Mouse (Mus musculus): ENCODE measurements around the gene Ccdc124. TPM values are rescaled to one million over a fixed set of nuclear protein-coding genes. Genes with fewer than 3 reads are reported as not detected.

Ccdc124 gene
- polyA plus RNA-seq, 1 experiment from 2014 or later = 78.8 TPM

DNA sequence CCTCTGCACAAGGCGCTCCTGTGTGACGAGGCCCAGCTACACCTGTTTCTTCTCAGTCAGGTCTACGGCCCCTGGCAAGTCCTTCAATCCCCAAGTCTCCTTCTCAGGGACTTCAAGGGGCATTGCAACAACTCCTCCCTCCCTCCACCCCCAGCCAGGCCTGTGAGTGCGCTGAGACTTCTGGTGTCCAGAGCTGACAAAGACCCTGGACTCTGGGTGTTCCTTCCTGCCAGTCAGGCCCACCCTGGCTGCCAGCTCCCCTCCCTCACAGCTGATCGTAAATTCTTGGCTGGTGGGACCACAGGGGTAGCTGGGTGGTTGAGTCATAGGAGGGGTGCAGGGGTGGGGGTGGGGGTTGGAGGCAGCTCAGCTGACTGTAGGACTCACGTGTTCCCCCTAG lies 21.9 kb downstream of the Ccdc124 start:
- Histone ChIP-seq H3K9ac (0 out of 2 replicates have a peak overlapping the region, but pooled peaks have one; percentile 29), H3K4me3 (no peak overlapping the region), H3K9me3 (replicated peaks) (no peaks in the 10 kb centered on the region), H3K27me3 (replicated peaks) (peaks cover 91% of the 10 kb centered on the region), H3K4me2 (no peak overlapping the region), H3K27ac (no peak overlapping the region), H3K4me1 (peaks cover 29% of the 10 kb centered on the region), H3K36me3 (no peaks in the 10 kb centered on the region)
- no peak for ATAC-seq
- WGBS (ENCODE audit: insufficient replicate concordance) = 38% methylated on average over 6 of the region's 6 CpGs

DNA sequence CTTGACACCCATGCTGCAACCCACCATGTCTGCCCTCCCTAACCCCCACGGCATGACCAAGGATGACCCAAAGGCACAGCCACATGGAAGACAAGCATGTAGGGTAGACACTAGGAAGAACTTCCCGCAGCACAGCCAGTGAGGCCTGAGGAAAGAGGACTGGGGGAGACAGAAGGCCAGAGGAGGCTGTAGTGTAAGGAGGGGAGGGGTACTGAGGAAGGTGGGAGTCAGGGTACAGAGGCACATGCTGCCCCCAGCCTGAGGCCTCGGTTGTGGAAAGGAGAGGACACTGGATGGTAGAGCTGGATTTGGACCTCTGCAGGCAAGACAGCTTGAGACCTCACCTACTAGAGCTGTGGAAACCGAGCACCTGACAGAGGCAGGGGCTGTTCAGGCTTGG lies 22.8 kb downstream of the Ccdc124 start:
- Histone ChIP-seq H3K36me3 (no peaks in the 10 kb centered on the region), H3K27ac (no peak overlapping the region), H3K4me3 (no peak overlapping the region), H3K27me3 (replicated peaks) (peaks cover 91% of the 10 kb centered on the region), H3K4me2 (no peak overlapping the region), H3K9ac (no peak overlapping the region), H3K4me1 (peaks cover 30% of the 10 kb centered on the region), H3K9me3 (replicated peaks) (no peaks in the 10 kb centered on the region)
- no peak for ATAC-seq
- WGBS (ENCODE audit: insufficient replicate concordance) = 64% methylated on average over 4 of the region's 4 CpGs

DNA sequence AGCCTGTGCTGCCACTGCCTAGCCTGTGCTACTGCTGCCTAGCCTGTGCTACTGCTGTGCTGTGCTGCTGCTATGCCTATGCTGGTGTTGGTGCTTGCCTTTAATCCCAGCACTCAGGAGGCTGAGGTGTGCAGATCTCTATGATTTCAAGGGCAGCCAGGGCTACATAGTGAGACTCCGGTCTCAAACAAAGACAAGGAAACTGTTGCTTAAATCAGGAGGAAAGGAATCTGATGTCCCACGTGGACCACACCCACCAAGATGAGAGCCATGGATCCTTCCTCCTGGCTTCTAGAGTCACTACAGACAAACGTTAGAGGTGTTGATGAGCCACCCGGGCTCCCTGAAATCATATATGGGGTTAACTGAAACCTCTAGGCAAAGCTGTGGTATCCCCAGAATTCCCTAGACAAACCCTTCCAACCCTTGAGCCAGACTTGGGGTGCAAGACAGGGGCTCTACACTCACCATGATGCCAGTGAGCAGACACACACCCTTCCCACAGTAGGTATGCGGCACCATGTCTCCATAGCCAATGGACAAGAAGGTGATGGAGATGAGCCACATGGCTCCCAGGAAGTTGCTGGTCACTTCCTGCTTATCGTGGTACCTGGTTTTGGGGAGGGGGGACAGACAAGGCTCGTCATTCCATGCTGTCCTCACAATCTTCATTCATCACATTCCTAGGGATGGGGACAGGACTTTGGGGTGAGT lies 23.4 kb downstream of the Ccdc124 start:
- Histone ChIP-seq H3K36me3 (no peaks in the 10 kb centered on the region), H3K9ac (no peak overlapping the region), H3K4me1 (peaks cover 35% of the 10 kb centered on the region), H3K4me3 (no peak overlapping the region), H3K27me3 (replicated peaks) (peaks cover 84% of the 10 kb centered on the region), H3K4me2 (no peak overlapping the region), H3K9me3 (replicated peaks) (no peaks in the 10 kb centered on the region), H3K27ac (no peak overlapping the region)
- ATAC-seq = no peak
- WGBS (ENCODE audit: insufficient replicate concordance) = 52% methylated on average over 7 of the region's 7 CpGs

DNA sequence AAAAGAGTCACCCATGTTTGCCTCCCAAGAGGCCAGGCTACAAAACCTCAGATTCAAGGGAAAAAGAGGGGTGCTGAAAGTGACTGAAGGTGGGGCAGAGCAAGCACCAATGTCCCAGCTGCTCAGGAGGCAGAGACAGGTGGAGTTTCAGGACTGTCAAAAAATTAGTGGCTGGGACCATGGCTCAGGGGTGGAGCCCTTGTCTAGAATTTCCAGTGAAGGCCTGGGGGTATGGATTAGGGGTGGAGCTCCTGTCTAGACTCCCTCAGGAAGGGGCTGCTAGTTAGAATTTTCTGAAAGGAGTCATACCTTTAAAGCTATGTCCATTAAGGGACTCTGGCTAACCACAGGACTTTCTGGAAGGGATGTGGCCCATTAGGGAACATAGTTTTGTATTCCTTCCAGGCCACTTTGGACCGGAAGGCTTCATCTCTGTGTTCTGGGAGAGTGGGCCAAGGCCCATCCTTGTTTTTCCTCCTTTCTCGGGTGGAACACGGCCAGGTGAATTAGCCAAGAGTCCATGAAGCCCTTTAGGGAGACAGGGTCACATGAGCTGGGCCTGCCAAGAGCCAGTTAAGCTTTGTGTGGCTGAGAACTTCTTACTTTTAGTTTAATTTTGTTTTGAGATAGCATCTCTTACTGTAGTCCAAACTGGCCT lies 24.3 kb downstream of the Ccdc124 start:
- ATAC-seq = no peak
- no peak overlapping the region for H3K9ac ChIP-seq
- WGBS (ENCODE audit: insufficient replicate concordance) = 64% methylated on average over 3 of the region's 3 CpGs
- no peak overlapping the region for H3K4me2 ChIP-seq
- H3K27ac ChIP-seq = no peak overlapping the region
- no peaks in the 10 kb centered on the region for H3K36me3 ChIP-seq
- H3K4me3 ChIP-seq = no peak overlapping the region
- peaks cover 43% of the 10 kb centered on the region for H3K4me1 ChIP-seq
- peaks cover 76% of the 10 kb centered on the region for H3K27me3 ChIP-seq (replicated peaks)
- no peaks in the 10 kb centered on the region for H3K9me3 ChIP-seq (replicated peaks)

DNA sequence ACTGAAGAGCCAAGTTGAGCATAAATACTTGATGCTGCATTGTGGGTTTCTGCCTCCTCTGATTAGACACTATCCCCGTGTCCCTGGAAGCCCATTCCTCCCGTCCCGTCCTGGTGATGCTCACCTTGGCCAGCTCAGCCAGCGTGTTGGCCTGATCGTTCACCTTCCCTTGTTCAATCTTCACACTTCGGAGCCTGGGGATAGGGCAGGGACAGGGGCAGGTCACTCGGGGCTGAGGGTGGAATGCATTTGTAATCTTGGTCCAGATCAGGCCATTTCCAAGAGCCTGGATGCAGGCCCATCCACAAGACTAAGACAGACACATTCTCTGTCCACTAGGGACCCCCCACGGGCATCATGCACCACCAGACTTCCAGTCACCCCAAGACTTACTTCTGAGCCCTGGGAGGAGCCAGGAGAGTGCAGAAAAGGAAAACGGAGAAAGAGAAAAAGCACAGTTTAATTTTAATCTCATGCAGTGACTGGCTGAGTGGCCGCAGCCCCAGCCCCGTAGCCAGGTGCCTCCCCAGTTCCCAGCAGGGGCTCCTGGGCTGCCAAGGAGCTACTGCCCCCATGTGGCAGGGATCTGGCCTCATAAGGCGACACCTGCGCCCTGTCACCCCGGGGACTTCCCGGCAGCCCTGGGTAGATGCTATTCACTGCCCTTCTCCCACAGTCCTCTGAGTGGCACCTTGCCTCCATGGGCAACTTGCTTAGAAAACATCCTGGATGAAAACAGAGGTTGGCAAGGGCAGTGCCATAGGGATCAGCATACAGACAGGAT lies 27.2 kb downstream of the Ccdc124 start:
- peaks cover 50% of the 10 kb centered on the region for H3K27me3 ChIP-seq (replicated peaks)
- no peak overlapping the region for H3K4me3 ChIP-seq
- no peak overlapping the region for H3K27ac ChIP-seq
- no peak for ATAC-seq
- 49% methylated on average over 15 of the region's 15 CpGs for WGBS (ENCODE audit: insufficient replicate concordance)
- no peak overlapping the region for H3K4me2 ChIP-seq
- H3K4me1 ChIP-seq = peaks cover 65% of the 10 kb centered on the region
- H3K9ac ChIP-seq = no peak overlapping the region
- H3K9me3 ChIP-seq (replicated peaks) = no peaks in the 10 kb centered on the region
- no peaks in the 10 kb centered on the region for H3K36me3 ChIP-seq

DNA sequence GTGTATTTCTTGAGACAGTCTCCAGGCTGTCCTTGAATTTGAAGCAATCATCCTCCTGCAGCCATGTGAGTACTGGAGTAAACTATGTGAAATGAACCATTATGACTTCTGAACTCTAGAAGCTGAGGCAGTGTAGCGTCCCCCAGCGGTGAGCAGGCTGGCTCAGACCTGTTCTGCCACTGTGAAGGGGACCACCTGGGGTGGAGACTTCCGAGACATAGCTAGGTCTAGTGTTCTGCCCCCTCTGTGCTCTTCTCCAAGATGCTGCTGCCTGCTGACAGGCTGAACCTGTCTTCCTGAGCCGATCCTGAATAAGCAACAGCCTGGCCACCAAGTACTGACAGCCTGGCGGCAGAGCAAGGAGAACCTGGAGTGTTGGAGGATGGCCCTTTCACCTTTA lies 28.6 kb downstream of the Ccdc124 start:
- Histone ChIP-seq H3K27ac (peak overlapping the region; percentile 99), H3K27me3 (replicated peaks) (peaks cover 38% of the 10 kb centered on the region), H3K36me3 (no peaks in the 10 kb centered on the region), H3K4me2 (no peak overlapping the region), H3K4me1 (peaks cover 72% of the 10 kb centered on the region), H3K9me3 (replicated peaks) (no peaks in the 10 kb centered on the region), H3K9ac (peak overlapping the region; percentile 59), H3K4me3 (no peak overlapping the region)
- ATAC-seq = no peak
- WGBS (ENCODE audit: insufficient replicate concordance) = 43% methylated on average over 5 of the region's 5 CpGs

DNA sequence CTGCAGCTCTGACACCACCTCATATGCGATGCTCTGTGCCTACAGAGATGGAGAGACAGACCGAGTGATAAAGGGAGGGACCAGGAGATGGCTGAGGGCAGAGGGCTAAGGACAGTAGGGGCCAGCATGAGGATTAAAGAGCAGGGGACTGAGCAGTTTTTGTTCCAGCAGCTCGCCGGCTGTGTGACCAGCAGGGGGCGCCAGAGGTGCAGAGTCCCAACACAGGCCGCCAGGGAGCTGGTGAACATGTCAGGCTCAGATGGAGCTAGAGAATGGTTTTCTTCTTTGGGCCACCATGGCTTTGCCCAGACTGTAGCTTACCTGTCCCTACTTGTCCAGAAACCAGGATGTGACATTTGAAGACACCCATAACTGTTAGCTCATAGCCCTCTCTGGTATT lies 29.2 kb downstream of the Ccdc124 start:
- WGBS (ENCODE audit: insufficient replicate concordance) = 3% methylated on average over 6 of the region's 6 CpGs

DNA sequence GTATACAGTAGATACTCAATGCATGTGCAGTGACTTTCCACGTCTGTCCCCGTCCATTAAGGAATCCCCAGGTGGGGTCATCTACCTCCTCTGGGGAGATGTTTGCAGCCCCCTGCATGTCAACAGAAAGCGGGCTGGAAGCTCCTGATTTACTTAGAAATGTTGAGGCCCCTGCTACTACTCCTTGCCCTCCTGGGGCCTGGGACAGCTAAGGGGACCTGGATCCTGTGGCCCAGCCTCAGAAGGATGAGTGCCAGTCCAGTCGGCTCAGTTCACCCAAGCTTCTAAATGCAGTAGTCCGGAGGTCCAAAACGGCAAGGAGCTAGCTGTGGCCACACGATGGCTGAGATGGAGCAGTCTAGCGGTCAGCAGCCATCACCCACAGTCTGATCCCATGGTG lies 29.8 kb downstream of the Ccdc124 start:
- H3K9me3 ChIP-seq (replicated peaks) = no peaks in the 10 kb centered on the region
- H3K27ac ChIP-seq = peak overlapping the region; percentile 99
- H3K4me1 ChIP-seq = peaks cover 70% of the 10 kb centered on the region
- H3K4me2 ChIP-seq = peak overlapping the region; percentile 81
- no peak overlapping the region for H3K4me3 ChIP-seq
- no peaks in the 10 kb centered on the region for H3K36me3 ChIP-seq
- H3K27me3 ChIP-seq (replicated peaks) = peaks cover 27% of the 10 kb centered on the region
- ATAC-seq = no peak
- 66% methylated on average over 8 of the region's 8 CpGs for WGBS (ENCODE audit: insufficient replicate concordance)
- peak overlapping the region; percentile 83 for H3K9ac ChIP-seq

More for the DNA sequence above, 29.2 kb downstream of the Ccdc124 start:
- H3K36me3 ChIP-seq = no peaks in the 10 kb centered on the region
- peaks cover 74% of the 10 kb centered on the region for H3K4me1 ChIP-seq
- H3K9me3 ChIP-seq (replicated peaks) = no peaks in the 10 kb centered on the region
- H3K27ac ChIP-seq = peak overlapping the region; percentile 99
- peak overlapping the region; percentile 83 for H3K9ac ChIP-seq
- no peak overlapping the region for H3K4me3 ChIP-seq
- peak overlapping the region; percentile 81 for H3K4me2 ChIP-seq
- H3K27me3 ChIP-seq (replicated peaks) = peaks cover 33% of the 10 kb centered on the region
- ATAC-seq = no peak

DNA sequence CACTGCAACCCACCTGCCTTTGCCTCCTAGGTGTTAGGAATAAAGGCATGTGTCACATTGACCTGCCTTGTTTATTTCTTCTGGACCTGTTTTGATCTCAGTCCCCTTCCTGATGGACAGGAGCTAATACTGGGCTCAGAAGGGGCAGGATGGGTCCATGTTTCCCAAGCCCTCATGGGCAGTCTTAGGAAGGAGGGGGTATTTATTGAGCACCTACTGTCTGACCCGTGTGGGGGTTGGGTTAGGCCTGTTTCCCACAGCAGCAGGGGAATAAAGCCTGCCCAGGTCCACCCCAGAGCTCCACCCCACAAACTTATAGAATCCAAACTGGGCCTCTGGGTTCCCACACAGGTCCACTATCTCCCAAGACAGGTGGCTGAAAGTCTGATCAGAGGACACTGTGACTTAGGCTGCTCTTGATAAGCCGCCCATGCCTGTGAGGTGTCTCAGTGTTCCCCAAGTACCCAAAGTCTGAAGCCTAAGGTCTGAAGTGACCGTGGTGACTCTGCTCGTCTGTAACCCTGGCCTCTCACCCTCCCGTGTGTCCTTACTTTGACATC lies 30.4 kb downstream of the Ccdc124 start:
- Histone ChIP-seq H3K27me3 (replicated peaks) (peaks cover 20% of the 10 kb centered on the region), H3K27ac (peak overlapping the region; percentile 99), H3K9me3 (replicated peaks) (no peaks in the 10 kb centered on the region), H3K9ac (peak overlapping the region; percentile 83), H3K4me1 (peaks cover 74% of the 10 kb centered on the region), H3K4me2 (peak overlapping the region; percentile 81), H3K4me3 (peak overlapping the region; percentile 61), H3K36me3 (no peaks in the 10 kb centered on the region)
- WGBS (ENCODE audit: insufficient replicate concordance) = 28% methylated on average over 5 of the region's 5 CpGs
- ATAC-seq = peak; percentile 71

DNA sequence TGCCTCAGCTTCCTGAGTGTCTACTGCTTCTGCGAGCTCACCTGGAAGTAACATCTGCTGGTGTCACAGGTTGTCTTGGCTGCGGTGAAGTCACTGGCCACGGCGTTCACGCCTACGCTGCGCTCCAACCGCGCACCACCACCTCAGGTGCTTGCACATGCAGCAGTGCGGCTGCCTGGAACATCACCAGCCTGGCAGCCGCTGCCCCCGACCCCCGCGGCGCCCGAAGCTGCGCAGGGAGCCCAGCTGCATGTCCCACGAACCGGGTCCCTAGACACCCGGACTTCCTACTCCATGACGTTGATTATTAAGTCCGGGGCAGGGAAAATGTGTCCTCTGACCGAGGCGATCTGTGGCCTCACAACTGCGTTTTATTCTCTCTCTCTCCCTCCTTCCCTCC lies 31.3 kb downstream of the Ccdc124 start:
- Histone ChIP-seq H3K9ac (peak overlapping the region; percentile 83), H3K4me1 (peaks cover 82% of the 10 kb centered on the region), H3K9me3 (replicated peaks) (no peaks in the 10 kb centered on the region), H3K27me3 (replicated peaks) (peaks cover 12% of the 10 kb centered on the region), H3K36me3 (no peaks in the 10 kb centered on the region; the same call in 1 of the 2 replicates), H3K4me2 (peak overlapping the region; percentile 81), H3K4me3 (peak overlapping the region; percentile 61), H3K27ac (peak overlapping the region; percentile 99)
- WGBS (ENCODE audit: insufficient replicate concordance) = 66% methylated on average over 25 of the region's 25 CpGs
- ATAC-seq = no peak

DNA sequence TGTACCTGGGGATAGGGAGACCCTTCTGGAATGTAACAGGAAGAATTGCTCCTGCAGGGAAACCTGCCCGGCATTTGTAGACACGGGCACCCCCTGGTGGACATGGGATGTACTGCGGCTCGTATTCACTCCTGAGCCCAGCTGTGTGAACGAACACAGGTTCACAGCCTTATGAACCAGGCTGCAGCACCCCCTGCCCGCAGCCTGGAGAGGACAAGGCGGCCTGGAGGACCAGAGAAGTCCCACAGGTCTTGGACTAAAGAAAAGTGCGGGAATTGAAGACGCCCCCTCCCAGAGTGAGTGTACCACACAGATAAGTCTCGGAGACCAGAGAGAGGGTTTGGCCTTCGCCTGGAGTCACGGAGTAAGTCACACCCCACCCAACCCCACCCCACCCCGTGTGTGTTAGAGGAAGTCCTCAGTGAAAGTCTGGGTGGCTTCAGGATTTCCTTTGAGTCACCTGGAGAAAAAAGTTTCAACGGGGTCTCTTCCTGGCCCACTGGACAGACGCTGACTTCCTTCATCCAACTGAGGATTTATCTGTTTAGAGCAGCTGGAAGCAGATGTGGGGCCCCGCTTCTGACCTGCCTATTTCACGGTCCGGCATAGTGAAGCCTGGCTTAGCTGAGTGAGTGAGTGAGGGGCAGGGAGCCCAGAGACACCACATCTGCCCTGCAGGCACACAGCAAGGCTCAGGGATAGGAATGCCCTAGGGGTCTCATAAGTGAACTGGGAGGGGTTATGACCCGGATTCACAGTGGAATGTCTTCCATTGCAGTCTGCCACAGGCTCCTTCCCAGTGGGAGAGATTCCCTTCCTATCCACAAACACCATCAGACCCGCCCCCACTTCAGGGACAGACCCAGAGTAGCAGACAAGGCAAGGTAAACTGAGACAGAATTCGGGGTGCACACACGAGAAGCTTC lies 32.3 kb downstream of the Ccdc124 start:
- peak overlapping the region; percentile 83 for H3K9ac ChIP-seq
- 12% methylated on average over 22 of the region's 22 CpGs for WGBS (ENCODE audit: insufficient replicate concordance)

More for the DNA sequence above, 32.3 kb downstream of the Ccdc124 start:
- Histone ChIP-seq H3K9me3 (replicated peaks) (no peaks in the 10 kb centered on the region), H3K36me3 (peaks cover 10% of the 10 kb centered on the region), H3K27me3 (replicated peaks) (peaks cover 4% of the 10 kb centered on the region), H3K27ac (peak overlapping the region; percentile 99), H3K4me2 (peak overlapping the region; percentile 81), H3K4me3 (peak overlapping the region; percentile 61), H3K4me1 (peaks cover 87% of the 10 kb centered on the region)
- peak; percentile 49 for ATAC-seq

All from liver, embryonic 12.5 days (tissue).